Mouse (Mus musculus): ENCODE data around the gene Il2rb. TPM values are rescaled to one million over a fixed set of nuclear protein-coding genes. Genes with fewer than 3 reads are reported as not detected.

The Il2rb gene
- total and polyA plus RNA-seq, 3 experiments, result 0.04 TPM; not detected in 2

DNA sequence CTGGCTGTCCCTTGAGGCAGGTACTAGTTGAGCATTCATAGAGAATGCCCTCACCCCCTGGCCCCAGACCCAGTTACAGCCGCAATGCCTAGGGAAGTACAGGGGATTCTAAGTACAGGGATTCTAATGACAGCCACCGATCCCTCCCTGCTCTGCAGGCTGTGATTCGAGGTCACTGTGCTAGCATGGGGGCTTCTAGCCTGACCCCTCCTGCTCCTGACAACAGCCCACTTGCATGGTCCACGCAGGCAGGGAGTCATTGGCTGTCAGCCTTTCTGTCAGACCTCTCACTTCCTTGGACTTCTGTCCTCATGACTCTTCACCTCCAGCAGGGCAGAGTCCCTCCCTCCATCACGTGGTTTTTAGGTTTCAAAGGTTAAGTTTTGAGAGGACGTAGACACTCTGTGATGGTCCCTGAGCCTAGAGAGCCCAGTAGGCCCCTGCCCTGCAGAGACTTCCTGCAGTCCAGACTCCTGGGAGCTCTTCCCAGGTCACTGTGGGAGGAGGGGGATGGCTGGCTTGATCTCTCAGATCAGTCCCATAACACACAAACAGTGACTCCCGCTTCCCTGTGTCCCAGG is 63.4 kb downstream of the Il2rb start (continued):
- TF ChIP-seq CTCF (IDR thresholded peaks at IDR 0.05 in 2 of 3, conservative IDR thresholded peaks at IDR 0.05 in 1 of 3; ENCODE audit: control insufficient read depth in 1 of 3, insufficient read depth in 1 of 3, low read depth in 2 of 3, low read length in 3 of 3, poor library complexity in 1 of 3, severe bottlenecking in 1 of 3), result no peak

DNA sequence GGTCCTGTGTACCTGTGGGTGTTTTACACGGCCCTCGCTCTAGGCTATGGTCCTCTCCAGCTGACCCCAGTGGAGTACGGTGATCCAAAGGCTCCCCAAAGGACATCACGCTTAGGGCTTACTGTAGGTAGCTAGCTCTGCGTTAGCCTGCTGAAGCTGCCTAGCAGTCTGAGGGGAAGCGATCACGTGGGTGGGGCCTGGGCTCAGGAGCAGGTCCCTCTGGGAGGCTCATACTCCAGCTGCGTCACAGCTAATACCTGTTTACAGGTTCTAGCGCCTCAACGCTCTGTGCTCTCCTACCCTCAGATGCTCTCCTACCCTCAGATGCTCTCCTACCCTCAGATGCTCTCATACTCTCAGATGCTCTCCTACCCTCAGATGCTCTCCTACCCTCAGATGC is 64.2 kb downstream of the Il2rb start:
- no peak overlapping the region for H3K4me3 ChIP-seq (ENCODE audit: control insufficient read depth in 1 of 2, insufficient read depth in 1 of 2, low read depth in 2 of 2, low read length in 2 of 2)
- no peaks in the 10 kb centered on the region for H3K9me3 ChIP-seq (replicated peaks; ENCODE audit: insufficient read depth, low read length)
- H3K9ac ChIP-seq (ENCODE audit: control insufficient read depth, low read depth, low read length, poor library complexity, severe bottlenecking), result no peak overlapping the region
- no peaks in the 10 kb centered on the region for H3K36me3 ChIP-seq (ENCODE audit: control insufficient read depth in 1 of 2, insufficient read depth in 2 of 2, low read length in 2 of 2)
- TF ChIP-seq TBP (IDR thresholded peaks at IDR 0.05; ENCODE audit: low read depth, low read length), result no peak
- no peak for TF ChIP-seq CHD1 (IDR thresholded peaks at IDR 0.05; ENCODE audit: low read depth, low read length)
- TF ChIP-seq CTCF (IDR thresholded peaks at IDR 0.05 in 2 of 3, conservative IDR thresholded peaks at IDR 0.05 in 1 of 3; ENCODE audit: control insufficient read depth in 1 of 3, insufficient read depth in 1 of 3, low read depth in 2 of 3, low read length in 3 of 3, poor library complexity in 1 of 3, severe bottlenecking in 1 of 3), result no peak
- TF ChIP-seq CHD2 (IDR thresholded peaks at IDR 0.05; ENCODE audit: low read length), result no peak
- no peak for TF ChIP-seq GATA1 (IDR thresholded peaks at IDR 0.05; ENCODE audit: low read depth, low read length)
- TF ChIP-seq ZKSCAN1 (IDR thresholded peaks at IDR 0.05; ENCODE audit: low read depth, low read length), result no peak
- TF ChIP-seq NELFE (IDR thresholded peaks at IDR 0.05; ENCODE audit: low read depth, low read length), result no peak
- TF ChIP-seq KAT2A (conservative IDR thresholded peaks at IDR 0.05; ENCODE audit: low read depth, low read length), result no peak
- TF ChIP-seq USF1 (IDR thresholded peaks at IDR 0.05; ENCODE audit: low read depth, low read length), result no peak
- no peak for TF ChIP-seq E2F4 (IDR thresholded peaks at IDR 0.05; ENCODE audit: borderline replicate concordance, low read depth, low read length)
- no peak overlapping the region for H3K27ac ChIP-seq (ENCODE audit: control insufficient read depth, low read depth, low read length)
- H3K4me1 ChIP-seq (ENCODE audit: control insufficient read depth in 1 of 2, insufficient read depth in 2 of 2, low read length in 2 of 2), result no peaks in the 10 kb centered on the region
- no peak for DNase-seq (ENCODE audit: low read depth, low spot score)
- no peaks in the 10 kb centered on the region for H3K79me2 ChIP-seq (ENCODE audit: control insufficient read depth, insufficient read depth, low read length, poor library complexity)
- no peaks in the 10 kb centered on the region for H3K27me3 ChIP-seq (ENCODE audit: control insufficient read depth in 1 of 2, insufficient read depth in 2 of 2, low read length in 2 of 2)

DNA sequence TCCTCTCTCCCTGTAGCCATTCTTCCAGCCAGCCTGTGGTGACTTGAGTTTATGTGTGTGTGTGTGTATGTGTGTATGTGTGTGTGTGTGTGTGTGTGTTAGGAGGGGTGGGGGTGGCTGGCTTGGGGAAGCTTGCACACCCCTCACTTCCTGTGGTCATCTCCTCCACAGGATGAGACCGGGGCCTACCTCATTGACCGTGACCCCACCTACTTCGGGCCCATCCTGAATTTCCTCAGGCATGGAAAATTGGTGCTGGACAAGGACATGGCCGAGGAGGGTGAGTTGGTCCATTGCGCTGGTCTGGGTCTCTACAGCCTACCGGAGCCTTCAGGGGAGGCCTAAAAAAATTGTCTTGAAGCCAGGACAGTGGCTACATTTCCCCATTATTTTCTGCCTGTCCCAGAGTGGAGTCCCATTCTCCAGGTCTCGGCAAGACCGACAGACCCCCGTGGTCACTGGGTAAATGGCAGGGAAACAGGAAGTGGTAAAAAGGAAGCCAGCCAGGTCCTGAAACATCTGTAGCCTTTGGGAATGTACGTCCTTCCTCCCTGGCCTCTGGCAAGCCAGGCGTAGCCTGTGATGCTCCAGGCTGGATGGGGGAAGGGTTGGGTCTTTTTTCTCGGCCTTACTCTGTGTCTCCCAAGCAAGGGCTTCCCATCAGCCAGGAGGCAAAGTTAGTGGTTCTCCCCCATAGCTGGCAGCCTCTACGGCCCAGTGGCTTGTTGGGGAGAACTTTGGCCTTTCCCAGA is 65.0 kb downstream of the Il2rb start:
- no peaks in the 10 kb centered on the region for H3K27me3 ChIP-seq (ENCODE audit: control insufficient read depth in 1 of 2, insufficient read depth in 2 of 2, low read length in 2 of 2)
- TF ChIP-seq KAT2A (conservative IDR thresholded peaks at IDR 0.05; ENCODE audit: low read depth, low read length) (no peak), MAFK (IDR thresholded peaks at IDR 0.05; ENCODE audit: borderline replicate concordance, low read depth, low read length) (no peak), SIN3A (IDR thresholded peaks at IDR 0.05; ENCODE audit: low read length) (no peak), UBTF (IDR thresholded peaks at IDR 0.05; ENCODE audit: borderline replicate concordance, insufficient read depth, low read depth, low read length) (no peak), POLR2A (IDR thresholded peaks at IDR 0.05; ENCODE audit: control insufficient read depth in 1 of 2, insufficient read depth in 1 of 2, low read depth in 1 of 2, low read length in 2 of 2, poor library complexity in 1 of 2) (no peak), TCF12 (IDR thresholded peaks at IDR 0.05; ENCODE audit: low read depth, low read length) (no peak), USF1 (IDR thresholded peaks at IDR 0.05; ENCODE audit: low read depth, low read length) (no peak), MEF2A (IDR thresholded peaks at IDR 0.05; ENCODE audit: extremely low read depth, insufficient replicate concordance, low read depth, low read length, poor library complexity, severe bottlenecking) (no peak)
- H3K4me1 ChIP-seq (ENCODE audit: control insufficient read depth in 1 of 2, insufficient read depth in 2 of 2, low read length in 2 of 2), result no peaks in the 10 kb centered on the region
- no peaks in the 10 kb centered on the region for H3K79me2 ChIP-seq (ENCODE audit: control insufficient read depth, insufficient read depth, low read length, poor library complexity)
- H3K9me3 ChIP-seq (replicated peaks; ENCODE audit: insufficient read depth, low read length), result no peaks in the 10 kb centered on the region
- H3K36me3 ChIP-seq (ENCODE audit: control insufficient read depth in 1 of 2, insufficient read depth in 2 of 2, low read length in 2 of 2), result no peaks in the 10 kb centered on the region
- H3K4me3 ChIP-seq (ENCODE audit: control insufficient read depth in 1 of 2, insufficient read depth in 1 of 2, low read depth in 2 of 2, low read length in 2 of 2), result no peak overlapping the region
- H3K27ac ChIP-seq (ENCODE audit: control insufficient read depth, low read depth, low read length), result no peak overlapping the region
- no peak overlapping the region for H3K9ac ChIP-seq (ENCODE audit: control insufficient read depth, low read depth, low read length, poor library complexity, severe bottlenecking)
- DNase-seq (ENCODE audit: low read depth, low spot score), result no peak

Other genes with a start within 250 kb of the Il2rb start
- gene Csf2rb2, start 189.6 kb downstream of the Il2rb start, total RNA-seq (2012; rRNA removed), result 0.33 and 0.54 TPM in 2 replicates
- 1 to 10 TPM in 1 of 2 experiments, not detected in 1; 1.8 TPM for gene Csf2rb2, start 189.6 kb downstream of the Il2rb start, polyA plus RNA-seq (2012; ENCODE audit: insufficient read depth in 1 of 2, insufficient read length in 2 of 2, low read depth in 1 of 2, low replicate concordance in 2 of 2, missing spikeins in 1 of 2)
- 2.4 and 3.2 TPM in 2 replicates for gene Csf2rb, start 169.5 kb downstream of the Il2rb start, total RNA-seq (2012; rRNA removed)
- 10 to 100 TPM in 1 of 2 experiments, not detected in 1; 10.1 TPM for gene Csf2rb, start 169.5 kb downstream of the Il2rb start, polyA plus RNA-seq (2012; ENCODE audit: insufficient read depth in 1 of 2, insufficient read length in 2 of 2, low read depth in 1 of 2, low replicate concordance in 2 of 2, missing spikeins in 1 of 2)
- gene Tex33, start 99.4 kb downstream of the Il2rb start, total RNA-seq (2012; rRNA removed), result 4.1 and 4.7 TPM in 2 replicates
- 1 to 10 TPM in 1 of 2 experiments, not detected in 1; 4.3 TPM for gene Tex33, start 99.4 kb downstream of the Il2rb start, polyA plus RNA-seq (2012; ENCODE audit: insufficient read depth in 1 of 2, insufficient read length in 2 of 2, low read depth in 1 of 2, low replicate concordance in 2 of 2, missing spikeins in 1 of 2)
- gene Tst, start 89.4 kb downstream of the Il2rb start, total RNA-seq (2012; rRNA removed), result 34.8 and 36.3 TPM in 2 replicates
- 10 to 100 TPM in 1 of 2 experiments, not detected in 1; 29.5 TPM for gene Tst, start 89.4 kb downstream of the Il2rb start, polyA plus RNA-seq (2012; ENCODE audit: insufficient read depth in 1 of 2, insufficient read length in 2 of 2, low read depth in 1 of 2, low replicate concordance in 2 of 2, missing spikeins in 1 of 2)
- gene Mpst, start 88.9 kb downstream of the Il2rb start, total RNA-seq (2012; rRNA removed), result 38.6 and 38.7 TPM in 2 replicates
- gene Mpst, start 88.9 kb downstream of the Il2rb start, polyA plus RNA-seq (2012; ENCODE audit: insufficient read depth in 1 of 2, insufficient read length in 2 of 2, low read depth in 1 of 2, low replicate concordance in 2 of 2, missing spikeins in 1 of 2), result 10 to 100 TPM in 1 of 2 experiments, not detected in 1; 86.7 TPM
- gene Kctd17, start 66.7 kb downstream of the Il2rb start, total RNA-seq (2012; rRNA removed), result not detected in 2 replicates
- not detected for gene Kctd17, start 66.7 kb downstream of the Il2rb start, polyA plus RNA-seq (2012; ENCODE audit: insufficient read depth in 1 of 2, insufficient read length in 2 of 2, low read depth in 1 of 2, low replicate concordance in 2 of 2, missing spikeins in 1 of 2)
- gene Tmprss6, start 26.6 kb downstream of the Il2rb start, total RNA-seq (2012; rRNA removed), result 0.12 and 0.33 TPM in 2 replicates
- gene Tmprss6, start 26.6 kb downstream of the Il2rb start, polyA plus RNA-seq (2012; ENCODE audit: insufficient read depth in 1 of 2, insufficient read length in 2 of 2, low read depth in 1 of 2, low replicate concordance in 2 of 2, missing spikeins in 1 of 2), result under 1 TPM in 1 of 2 experiments, not detected in 1; 0.11 TPM
- gene C1qtnf6, start 36.1 kb upstream of the Il2rb start, total RNA-seq (2012; rRNA removed), result 0.15 and 0.20 TPM in 2 replicates
- gene C1qtnf6, start 36.1 kb upstream of the Il2rb start, polyA plus RNA-seq (2012; ENCODE audit: insufficient read depth in 1 of 2, insufficient read length in 2 of 2, low read depth in 1 of 2, low replicate concordance in 2 of 2, missing spikeins in 1 of 2), result 1 to 10 TPM in 1 of 2 experiments, not detected in 1; 1.3 TPM
- gene Sstr3, start 49.4 kb upstream of the Il2rb start, total RNA-seq (2012; rRNA removed), result not detected in 2 replicates
- not detected for gene Sstr3, start 49.4 kb upstream of the Il2rb start, polyA plus RNA-seq (2012; ENCODE audit: insufficient read depth in 1 of 2, insufficient read length in 2 of 2, low read depth in 1 of 2, low replicate concordance in 2 of 2, missing spikeins in 1 of 2)
- gene Rac2, start 77.5 kb upstream of the Il2rb start, total RNA-seq (2012; rRNA removed), result 257 and 268 TPM in 2 replicates
- gene Rac2, start 77.5 kb upstream of the Il2rb start, polyA plus RNA-seq (2012; ENCODE audit: insufficient read depth in 1 of 2, insufficient read length in 2 of 2, low read depth in 1 of 2, low replicate concordance in 2 of 2, missing spikeins in 1 of 2), result 100 to 1,000 TPM; 772 to 881 TPM
- gene Cyth4, start 101.8 kb upstream of the Il2rb start, total RNA-seq (2012; rRNA removed), result 8.7 and 9.2 TPM in 2 replicates
- 10 to 100 TPM in 1 of 2 experiments, not detected in 1; 23.5 TPM for gene Cyth4, start 101.8 kb upstream of the Il2rb start, polyA plus RNA-seq (2012; ENCODE audit: insufficient read depth in 1 of 2, insufficient read length in 2 of 2, low read depth in 1 of 2, low replicate concordance in 2 of 2, missing spikeins in 1 of 2)
- gene Elfn2, start 223.5 kb upstream of the Il2rb start, total RNA-seq (2012; rRNA removed), result 0.04 and 0.49 TPM in 2 replicates
- under 1 TPM in 1 of 2 experiments, not detected in 1; 0.15 TPM for gene Elfn2, start 223.5 kb upstream of the Il2rb start, polyA plus RNA-seq (2012; ENCODE audit: insufficient read depth in 1 of 2, insufficient read length in 2 of 2, low read depth in 1 of 2, low replicate concordance in 2 of 2, missing spikeins in 1 of 2)

Data from MEL (cell line).